Mouse (Mus musculus) myocyte (in vitro differentiated cells): ENCODE measurements around the gene C2cd4d.

Experiments
- CEBPB ChIP-seq: IDR thresholded peaks from 2 replicates; pipeline ENCODE4 v1.6.1; 2011; ENCODE audit warnings: mild to moderate bottlenecking, moderate library complexity; ENCODE audit not compliant: poor library complexity, insufficient read depth, severe bottlenecking
- E2F4 ChIP-seq: IDR thresholded peaks from one replicate; pipeline ENCODE4 v1.6.1; 2011; ENCODE audit warnings: mild to moderate bottlenecking, control low read depth, moderate library complexity; ENCODE audit not compliant: insufficient read depth
- MAX ChIP-seq: IDR thresholded peaks from one replicate; pipeline ENCODE4 v1.6.1; 2011; ENCODE audit warnings: low read depth, mild to moderate bottlenecking, control low read depth
- POLR2A ChIP-seq: IDR thresholded peaks from one replicate; pipeline ENCODE4 v1.6.1; 2011; ENCODE audit warnings: low read depth, mild to moderate bottlenecking, control low read depth, moderate library complexity; ENCODE audit not compliant: insufficient read length
- TCF12 ChIP-seq: IDR thresholded peaks from one replicate; pipeline ENCODE4 v1.6.1; 2011; ENCODE audit warnings: mild to moderate bottlenecking, control low read depth; ENCODE audit not compliant: poor library complexity, insufficient read depth, severe bottlenecking

DNA sequence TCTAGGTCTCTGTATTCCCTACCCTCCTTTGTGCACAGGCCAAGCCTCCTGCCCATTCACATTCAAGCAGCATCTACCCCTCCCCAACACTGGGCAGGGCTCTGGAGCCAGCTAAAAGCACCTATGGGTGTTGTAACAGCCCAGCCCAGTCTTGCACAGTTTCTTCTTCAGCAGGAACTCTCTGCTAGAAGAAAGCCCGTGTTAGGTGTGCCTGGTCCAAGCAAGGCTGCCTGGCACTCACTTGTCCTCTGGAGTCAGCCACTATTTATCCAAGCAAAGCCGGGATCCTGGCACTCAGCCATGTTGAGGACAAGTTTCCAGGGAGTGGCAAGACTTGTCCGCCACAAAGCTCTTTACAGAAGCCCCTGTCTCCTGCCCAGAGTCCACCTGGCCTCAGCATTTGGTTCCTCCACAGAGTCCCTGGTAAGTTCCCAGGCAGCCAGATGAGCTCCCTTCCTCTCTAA is 20.2 kb upstream of the C2cd4d start, which contains the start of gene Them5:
- TF ChIP-seq POLR2A (no peak), E2F4 (no peak), CEBPB (no peak), TCF12 (no peak), MAX (no peak)
